Mouse (Mus musculus) midbrain, embryonic 10.5 days (tissue): ENCODE data around the gene Gm8220. TPM values are rescaled to one million over a fixed set of nuclear protein-coding genes. Genes with fewer than 3 reads are reported as not detected.
"Not testable (repeated sequence)": the region's sequence is repeated elsewhere in the genome, so short reads cannot be mapped to it uniquely, and the experiment has no call there.

Source experiments
- DNase-seq: peaks from one replicate; pipeline ENCODE4 v3.0.0-alpha.2; 2017; ENCODE audit warnings: low spot score
- H3K27ac ChIP-seq: fragments of 300-500 bp; sonication (generic); replicated peaks from 2 replicates; pipeline ENCODE4 v1.5.1; 2016; ENCODE audit warnings: mild to moderate bottlenecking
- H3K27me3 ChIP-seq: fragments of 300-500 bp; sonication (generic); 2 replicates; pipeline ENCODE4 v1.6.1; 2016; ENCODE audit warnings: low read depth, mild to moderate bottlenecking; ENCODE audit not compliant: poor library complexity, severe bottlenecking
- H3K36me3 ChIP-seq: fragments of 300-500 bp; sonication (generic); 2 replicates; pipeline ENCODE4 v1.6.1; 2016; ENCODE audit warnings: mild to moderate bottlenecking, moderate library complexity
- H3K4me1 ChIP-seq: fragments of 300-500 bp; sonication (generic); 2 replicates; pipeline ENCODE4 v1.6.1; 2016
- H3K4me3 ChIP-seq: fragments of 300-500 bp; sonication (generic); 2 replicates; pipeline ENCODE4 v1.5.1; 2016; ENCODE audit warnings: mild to moderate bottlenecking, moderate library complexity
- H3K9me3 ChIP-seq: fragments of 300-500 bp; sonication (generic); replicated peaks from 2 replicates; pipeline ENCODE4 v1.6.1; 2016; ENCODE audit warnings: mild to moderate bottlenecking
- WGBS: fragments of 180-500 bp; shearing (Covaris S2); methylation state at CpG from one replicate; pipeline ENCODE4 v1.1.7; 2016; 5-methylcytosine and 5-hydroxymethylcytosine counted together
- polyA plus RNA-seq: library from polyadenylated mRNA; unstranded; fragments of >200 nt; fragmentation: Nextera tagmentation; extraction: Ambion mirVana; gene quantifications from 2 replicates; pipeline ENCODE4 v1.2.1, GENCODE M21; 2016

Gene Gm8220
- not detected in 2 replicates for polyA plus RNA-seq

- not testable (repeated sequence) for H3K36me3 ChIP-seq, DNase-seq, H3K9me3 ChIP-seq, H3K4me1 ChIP-seq, H3K27me3 ChIP-seq, H3K27ac ChIP-seq, H3K4me3 ChIP-seq
- WGBS: 83% methylated on average over 2 of the region's 2 CpGs
Observed at GRCm38 (mm10) chr14:44285280-44285679, at the start of gene Gm8220. Gene Gm8220, plus strand, starts transcription at chr14:44285580.

- Histone ChIP-seq H3K36me3 (no peaks in the 10 kb centered on the region), H3K27me3 (no peaks in the 10 kb centered on the region), H3K4me3 (no peak overlapping the region), H3K4me1 (no peaks in the 10 kb centered on the region), H3K9me3 (peaks cover 23% of the 10 kb centered on the region; the same call in 1 of the 2 replicates), H3K27ac (no peak overlapping the region)
- no peak for DNase-seq
- 91% methylated on average over 16 of the region's 16 CpGs for WGBS
Observed at GRCm38 (mm10) chr14:44248039-44248438, 37.3 kb upstream of the Gm8220 start.

GRCm38 (mm10) chr14:44312049-44312448 lies 26.7 kb downstream of the Gm8220 start:
- not testable (repeated sequence) for H3K27ac ChIP-seq, H3K4me1 ChIP-seq, DNase-seq, H3K27me3 ChIP-seq, H3K4me3 ChIP-seq, H3K9me3 ChIP-seq, H3K36me3 ChIP-seq
- 80% methylated on average over 4 of the region's 4 CpGs for WGBS

GRCm38 (mm10) chr14:44338484-44338883 lies 53.1 kb downstream of the Gm8220 start, which contains the start of gene Gm5930:
Gene Gm5930, minus strand, starts transcription at chr14:44338584.
- not testable (repeated sequence) for H3K4me3 ChIP-seq, H3K27ac ChIP-seq, H3K27me3 ChIP-seq, H3K36me3 ChIP-seq, DNase-seq, H3K9me3 ChIP-seq, H3K4me1 ChIP-seq
- WGBS: no CpG with 5 or more reads among the region's 2 CpGs

Other genes with a start within 250 kb of the Gm8220 start
- not detected in 2 replicates for gene Ear2, start 182.9 kb upstream of the Gm8220 start, polyA plus RNA-seq
- gene Gm3327, start 161.7 kb upstream of the Gm8220 start, polyA plus RNA-seq: not detected in 2 replicates
- gene Gm8212, start 87.9 kb upstream of the Gm8220 start, polyA plus RNA-seq: not detected in 2 replicates
- not detected in 2 replicates for gene 4930503E14Rik, start 72.3 kb upstream of the Gm8220 start, polyA plus RNA-seq
- gene Gm5930, start 53.0 kb downstream of the Gm8220 start, polyA plus RNA-seq: not detected in 2 replicates
- not detected in 2 replicates for gene Gm8229, start 79.8 kb downstream of the Gm8220 start, polyA plus RNA-seq
- gene Gm3371, start 125.1 kb downstream of the Gm8220 start, polyA plus RNA-seq: not detected in 2 replicates
- not detected in 2 replicates for gene Gm8232, start 148.1 kb downstream of the Gm8220 start, polyA plus RNA-seq
- not detected in 2 replicates for gene BC061237, start 206.9 kb downstream of the Gm8220 start, polyA plus RNA-seq
- gene Gm17093, start 232.7 kb downstream of the Gm8220 start, polyA plus RNA-seq: not detected in 2 replicates